Mouse (Mus musculus): ENCODE measurements around the gene Atp1a3.

- TF ChIP-seq CTCF (IDR thresholded peaks at IDR 0.05; ENCODE audit: low read depth) (no peak), EP300 (IDR thresholded peaks at IDR 0.05; ENCODE audit: low read depth) (no peak)
Measured at GRCm38 (mm10) chr7:24954450-24954849, 51.3 kb downstream of the Atp1a3 start.
